Mouse (Mus musculus) gastrocnemius, postnatal 25 days (tissue): Measurements from ENCODE around the gene Heatr9. TPM values are rescaled to one million over a fixed set of nuclear protein-coding genes. Genes with fewer than 3 reads are reported as not detected.
"Not testable (repeated sequence)": the region's sequence is repeated elsewhere in the genome, so short reads cannot be mapped to it uniquely, and the experiment has no call there.

Source experiments
- DNase-seq: peaks from one replicate; pipeline ENCODE4 v3.0.0; 2022
- long read RNA-seq, 2 experiments: library from polyadenylated mRNA; stranded (forward); transcript quantifications; one replicate each; pipeline ENCODE4 v2.0.0; 2021
- total RNA-seq, 2 experiments: library from RNA; stranded (reverse); gene quantifications; 1 replicate in 1 of 2; 2 replicates in 1 of 2; pipeline ENCODE4 v1.2.3; 2021

Gene Heatr9
- not detected for total RNA-seq
- long read RNA-seq, experiment 1, result 0 reads
- long read RNA-seq, experiment 2, result 0 reads

- DNase-seq, result no peak
Observed at GRCm38 (mm10) chr11:83522075-83522474, at the start of gene Heatr9. Heatr9 (minus strand) TSS chr11:83522175.

GRCm38 (mm10) chr11:83570189-83570588, 48.2 kb upstream of the Heatr9 start:
- no peak for DNase-seq

- no peak for DNase-seq
Observed at GRCm38 (mm10) chr11:83569249-83569648, 47.3 kb upstream of the Heatr9 start.

- DNase-seq, result no peak
Observed at GRCm38 (mm10) chr11:83568786-83569185, 46.8 kb upstream of the Heatr9 start.

DNA sequence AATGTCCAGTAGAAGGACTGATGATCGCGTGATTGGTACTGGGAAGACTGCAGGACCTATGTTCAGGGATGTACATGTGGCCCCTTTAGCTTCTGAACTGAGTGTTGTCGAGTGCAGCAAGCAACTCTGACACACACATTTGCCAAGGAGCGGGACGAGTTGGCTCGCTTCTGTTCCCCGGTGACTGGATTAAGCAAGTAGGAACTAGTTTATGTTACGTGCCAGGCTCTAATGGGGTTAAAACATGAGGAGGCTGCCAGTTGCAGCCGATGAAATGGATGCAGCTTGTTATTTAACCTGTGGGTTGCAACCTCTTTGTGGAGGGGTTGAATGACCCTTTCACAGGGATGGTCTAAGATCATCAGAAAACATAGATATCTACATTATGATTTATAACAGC, 46.1 kb upstream of the Heatr9 start:
- no peak for DNase-seq

- DNase-seq, result no peak
Observed at GRCm38 (mm10) chr11:83567311-83567710, 45.3 kb upstream of the Heatr9 start.

GRCm38 (mm10) chr11:83566617-83567016, 44.6 kb upstream of the Heatr9 start:
- DNase-seq, result no peak

DNA sequence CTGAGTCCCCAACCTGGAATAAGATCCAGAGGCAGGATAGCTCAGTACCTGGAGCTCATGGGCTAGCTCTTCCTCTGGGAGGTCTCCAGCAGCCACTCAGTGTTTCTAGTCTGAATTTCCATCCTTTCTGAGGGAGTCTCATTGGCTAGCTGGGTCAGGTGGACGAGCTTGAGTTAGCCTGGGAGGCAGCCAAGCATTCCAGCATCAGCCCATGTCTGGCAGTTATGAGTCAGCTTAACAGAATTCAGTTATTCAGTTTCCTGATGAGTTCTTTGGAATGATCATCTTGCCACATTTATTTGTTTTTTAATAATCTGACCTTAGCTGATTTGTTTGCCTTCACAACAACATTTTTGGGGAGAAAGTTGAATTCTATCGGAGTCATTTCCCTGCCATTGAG, 41.8 kb upstream of the Heatr9 start:
- DNase-seq, result peak; percentile 29

- no peak for DNase-seq
Observed at GRCm38 (mm10) chr11:83562311-83562887, 40.4 kb upstream of the Heatr9 start.

DNA sequence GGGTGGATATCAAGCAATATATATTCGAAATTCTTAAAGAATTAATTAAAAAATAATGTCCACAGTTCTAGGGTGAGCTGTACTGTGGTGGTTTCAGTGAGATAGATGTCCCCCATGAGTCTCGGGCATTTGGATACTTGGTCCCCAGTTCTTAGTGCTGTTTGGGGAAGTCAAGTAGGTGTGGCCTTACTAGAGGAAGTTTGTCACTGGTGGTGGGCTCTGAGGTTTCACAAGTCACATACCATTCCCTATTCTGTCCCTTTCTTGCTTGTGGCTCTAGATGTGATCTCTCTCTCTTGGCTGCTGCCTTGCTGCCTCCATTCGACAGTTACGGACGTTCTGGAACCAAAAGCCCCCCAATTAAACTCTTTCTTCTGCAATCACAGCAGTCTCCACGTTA, 38.4 kb upstream of the Heatr9 start:
- DNase-seq, result no peak

- DNase-seq, result no peak
Observed at GRCm38 (mm10) chr11:83557074-83557473, 35.1 kb upstream of the Heatr9 start.

DNA sequence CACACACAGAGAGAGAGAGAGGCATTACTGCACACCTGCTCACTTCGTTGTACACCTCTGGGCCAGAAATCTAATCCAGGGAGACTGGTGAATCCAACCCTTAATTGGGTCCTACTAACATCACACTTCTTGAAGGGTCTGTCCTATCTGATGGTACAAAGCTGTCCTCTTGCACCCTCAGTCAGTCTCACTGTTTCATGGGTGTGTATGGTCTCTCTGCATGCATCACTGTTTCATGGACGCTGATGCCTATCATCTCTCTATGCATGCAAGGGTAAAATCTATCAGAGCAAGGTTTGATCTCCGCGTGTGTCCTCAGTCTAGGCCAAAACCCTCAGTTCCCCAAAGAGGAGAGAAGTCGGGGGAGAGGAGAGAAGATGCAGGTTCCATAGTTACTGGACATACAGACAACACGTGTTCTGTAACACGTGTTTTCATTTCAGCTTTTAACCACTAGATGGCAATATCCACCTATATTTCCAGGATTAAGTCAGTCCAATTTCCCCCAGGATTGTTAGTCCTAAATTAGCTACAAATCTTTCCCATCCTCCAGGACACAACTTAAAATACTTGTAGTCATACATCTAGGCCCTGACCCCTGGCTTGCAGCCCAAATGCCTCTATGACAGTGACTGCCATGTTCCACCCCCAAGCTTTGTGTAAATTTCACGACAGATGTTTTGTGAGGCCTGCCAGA, 34.3 kb upstream of the Heatr9 start:
- no peak for DNase-seq

GRCm38 (mm10) chr11:83551668-83552067, 29.7 kb upstream of the Heatr9 start:
- DNase-seq, result no peak

DNA sequence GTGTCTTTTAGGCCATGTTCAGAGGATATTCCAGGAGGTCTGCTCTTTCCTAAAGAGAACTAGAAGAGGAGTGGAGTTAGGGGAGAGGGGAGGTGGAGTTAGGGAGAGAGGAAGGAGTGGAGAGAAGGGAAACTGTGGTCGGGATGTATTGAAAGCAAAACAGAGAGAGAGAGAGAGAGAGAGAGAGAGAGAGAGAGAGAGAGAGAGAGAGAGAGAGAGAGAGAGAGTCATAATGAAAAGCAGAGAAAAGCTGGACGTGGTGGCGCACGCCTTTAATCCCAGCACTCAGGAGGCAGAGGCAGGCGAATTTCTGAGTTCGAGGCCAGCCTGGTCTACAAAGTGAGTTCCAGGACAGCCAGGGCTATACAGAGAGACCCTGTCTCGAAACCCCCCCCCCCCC, 29.1 kb upstream of the Heatr9 start:
- DNase-seq, result not testable (repeated sequence)

GRCm38 (mm10) chr11:83550186-83550632, 28.2 kb upstream of the Heatr9 start:
- DNase-seq, result no peak

- DNase-seq, result no peak
Observed at GRCm38 (mm10) chr11:83544214-83544613, 22.2 kb upstream of the Heatr9 start.

GRCm38 (mm10) chr11:83541415-83541814, 19.4 kb upstream of the Heatr9 start:
- DNase-seq, result no peak

- no peak for DNase-seq
Observed at GRCm38 (mm10) chr11:83540931-83541330, 19.0 kb upstream of the Heatr9 start.

- DNase-seq, result no peak
Observed at GRCm38 (mm10) chr11:83538705-83539314, 16.8 kb upstream of the Heatr9 start.

GRCm38 (mm10) chr11:83536831-83537230, 14.9 kb upstream of the Heatr9 start:
- DNase-seq, result no peak

- peak; percentile 44 for DNase-seq
Observed at GRCm38 (mm10) chr11:83534609-83535423, 12.8 kb upstream of the Heatr9 start.

GRCm38 (mm10) chr11:83534143-83534542, 12.2 kb upstream of the Heatr9 start:
- no peak for DNase-seq

- DNase-seq, result no peak
Observed at GRCm38 (mm10) chr11:83533192-83533591, 11.2 kb upstream of the Heatr9 start.
